Mouse (Mus musculus) embryo, embryonic 11 days (tissue): ENCODE results near the gene Slc22a1.
A peak's percentile ranks its signal among the peaks of the same experiment; 100 is the strongest.
"Not testable (repeated sequence)": the region's sequence is repeated elsewhere in the genome, so short reads cannot be mapped to it uniquely, and the experiment has no call there.

ENCODE experiments used
- DNase-seq: peaks from one replicate; pipeline ENCODE4 v3.0.0-alpha.2; 2015

Gene Slc22a1

GRCm38 (mm10) chr17:12684412-12684811 is 8.8 kb upstream of the Slc22a1 start:
- no peak for DNase-seq

GRCm38 (mm10) chr17:12683582-12683981 is 8.0 kb upstream of the Slc22a1 start:
- no peak for DNase-seq

GRCm38 (mm10) chr17:12678261-12678660 is 2.6 kb upstream of the Slc22a1 start:
- DNase-seq, result no peak

GRCm38 (mm10) chr17:12677139-12677538 is 1.5 kb upstream of the Slc22a1 start:
- no peak for DNase-seq

GRCm38 (mm10) chr17:12674980-12675379 is 649 bp downstream of the Slc22a1 start:
- DNase-seq, result not testable (repeated sequence)

- DNase-seq, result no peak
These were observed 1.8 kb downstream of the Slc22a1 start for GRCm38 (mm10) chr17:12673871-12674270.

GRCm38 (mm10) chr17:12672285-12672790 is 3.3 kb downstream of the Slc22a1 start:
- DNase-seq, result peak; percentile 53

- no peak for DNase-seq
These were observed 4.5 kb downstream of the Slc22a1 start for GRCm38 (mm10) chr17:12671029-12671605.

- no peak for DNase-seq
These were observed 6.3 kb downstream of the Slc22a1 start for GRCm38 (mm10) chr17:12669363-12669679.

- DNase-seq, result peak; percentile 46
These were observed 6.9 kb downstream of the Slc22a1 start for GRCm38 (mm10) chr17:12668478-12669362.

GRCm38 (mm10) chr17:12664156-12664555 is 11.5 kb downstream of the Slc22a1 start:
- no peak for DNase-seq

- peak; percentile 62 for DNase-seq
These were observed 14.9 kb downstream of the Slc22a1 start for GRCm38 (mm10) chr17:12660572-12661260.

GRCm38 (mm10) chr17:12659233-12659632 is 16.4 kb downstream of the Slc22a1 start:
- DNase-seq, result no peak

GRCm38 (mm10) chr17:12658784-12659183 is 16.8 kb downstream of the Slc22a1 start:
- DNase-seq, result no peak

GRCm38 (mm10) chr17:12655826-12656225 is 19.8 kb downstream of the Slc22a1 start:
- no peak for DNase-seq

GRCm38 (mm10) chr17:12654061-12654460 is 21.6 kb downstream of the Slc22a1 start:
- DNase-seq, result no peak

GRCm38 (mm10) chr17:12652604-12653003 is 23.0 kb downstream of the Slc22a1 start:
- DNase-seq, result no peak

GRCm38 (mm10) chr17:12645461-12645860 is 30.2 kb downstream of the Slc22a1 start:
- DNase-seq, result no peak

GRCm38 (mm10) chr17:12641087-12641486 is 34.5 kb downstream of the Slc22a1 start:
- DNase-seq, result no peak

GRCm38 (mm10) chr17:12639585-12639984 is 36.0 kb downstream of the Slc22a1 start:
- no peak for DNase-seq

GRCm38 (mm10) chr17:12634814-12635213 is 40.8 kb downstream of the Slc22a1 start:
- no peak for DNase-seq

GRCm38 (mm10) chr17:12631771-12632600 is 43.6 kb downstream of the Slc22a1 start:
- peak; percentile 61 for DNase-seq
